Mouse (Mus musculus): ENCODE data around the gene Kdm4b.

Gene Kdm4b

DNA sequence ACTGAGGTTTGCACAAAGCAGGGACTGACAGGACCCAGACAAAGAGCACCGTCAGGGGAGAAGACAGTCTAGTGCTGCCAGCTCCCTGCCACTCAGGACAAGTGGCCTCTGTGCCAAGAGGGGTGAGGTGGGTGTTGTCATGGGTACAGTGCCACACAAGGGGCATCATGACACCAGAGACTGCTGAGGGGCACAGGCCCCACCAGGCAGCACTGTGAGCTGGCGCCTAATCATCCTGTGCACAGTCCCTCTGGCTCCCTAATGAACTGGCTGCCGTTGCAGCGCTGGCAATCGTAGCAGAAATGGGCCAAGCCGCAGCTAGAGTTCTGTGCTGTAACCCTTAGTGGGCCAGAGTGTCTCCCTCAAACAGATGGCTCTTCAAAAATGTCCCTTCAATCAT lies 54.4 kb downstream of the Kdm4b start:
- intact Hi-C loops (cut with DNase I) = no loop called here

DNA sequence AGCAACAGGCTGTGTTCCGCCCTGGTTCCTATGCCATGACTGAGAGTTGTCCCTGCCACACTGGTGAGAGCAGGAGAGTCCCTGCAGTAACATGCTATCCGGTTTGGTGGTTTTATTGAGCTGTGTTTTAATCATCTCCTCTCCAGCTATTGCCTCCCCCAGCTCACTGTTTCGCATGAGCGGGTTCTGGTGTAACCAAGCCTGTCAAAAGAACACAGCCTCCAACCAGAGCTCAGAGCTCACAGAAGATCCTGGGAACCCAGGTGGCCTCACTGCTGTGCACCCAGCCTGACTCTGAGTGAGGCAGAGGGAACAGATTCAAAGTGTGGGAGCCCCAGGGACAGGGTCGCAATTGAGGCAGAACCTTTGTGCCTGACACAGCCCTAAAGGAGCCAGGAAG lies 55.3 kb downstream of the Kdm4b start:
- intact Hi-C loops (cut with DNase I) = no loop called here

DNA sequence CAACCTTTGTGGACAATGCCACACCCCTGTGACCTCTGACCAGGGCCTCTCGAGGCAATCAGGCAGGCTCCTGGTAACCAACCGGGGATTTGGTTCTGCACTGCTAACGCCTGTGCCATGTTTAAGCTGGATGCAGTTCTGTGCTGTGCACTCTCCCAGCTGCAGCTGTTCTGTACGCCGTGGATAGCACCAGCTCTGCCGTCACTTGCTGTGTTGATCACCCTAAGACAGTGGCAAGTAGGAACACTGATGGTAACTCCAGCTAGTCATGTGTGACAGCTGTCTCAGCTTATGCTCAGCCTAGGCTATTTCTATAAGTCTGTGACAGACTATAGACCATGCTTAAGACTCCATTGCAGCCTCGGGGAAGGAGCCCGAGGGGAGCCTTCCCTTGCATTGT lies 57.1 kb downstream of the Kdm4b start:
- intact Hi-C loops (cut with DNase I) = no loop called here

DNA sequence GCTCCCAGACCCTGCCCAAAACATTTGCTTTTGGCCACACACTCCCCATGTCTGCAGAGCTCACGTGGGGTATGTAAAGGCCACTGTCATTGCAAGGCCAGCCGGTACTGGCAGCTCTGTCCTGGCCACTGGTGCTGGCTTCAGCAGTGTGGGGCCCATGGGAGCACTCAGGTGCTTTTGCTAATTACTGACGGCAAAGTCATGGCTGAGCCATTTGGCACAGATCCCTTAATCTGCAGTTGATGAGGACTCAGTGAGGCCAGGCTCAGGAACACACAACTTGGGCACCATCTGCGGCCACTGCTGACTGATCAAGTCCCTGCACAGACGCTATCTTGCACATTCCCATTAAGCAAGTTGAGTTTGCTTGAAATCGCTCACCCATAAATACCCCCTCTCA lies 59.0 kb downstream of the Kdm4b start:
- intact Hi-C loops (cut with DNase I) = no loop called here

DNA sequence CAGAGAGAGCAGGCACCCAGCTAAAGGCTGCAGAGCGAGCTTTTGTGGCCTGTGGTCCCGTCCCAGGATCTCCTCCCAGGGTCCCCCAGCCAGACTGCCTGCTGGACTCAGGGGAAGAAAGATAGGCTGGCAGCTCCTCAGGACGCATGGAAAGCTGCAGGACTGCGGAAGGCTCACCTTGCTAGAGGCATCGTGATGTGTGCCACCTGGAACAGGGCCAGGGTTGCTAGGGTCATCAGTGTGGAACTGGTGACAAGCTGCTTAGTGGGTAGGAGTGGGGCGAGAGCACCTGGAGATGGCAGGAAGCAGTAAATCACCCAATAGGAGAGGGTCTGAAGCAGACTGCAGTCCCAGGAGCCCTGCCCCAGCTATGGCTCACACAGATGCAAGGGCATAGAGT lies 61.8 kb downstream of the Kdm4b start:
- intact Hi-C loops (cut with DNase I) = no loop called here

DNA sequence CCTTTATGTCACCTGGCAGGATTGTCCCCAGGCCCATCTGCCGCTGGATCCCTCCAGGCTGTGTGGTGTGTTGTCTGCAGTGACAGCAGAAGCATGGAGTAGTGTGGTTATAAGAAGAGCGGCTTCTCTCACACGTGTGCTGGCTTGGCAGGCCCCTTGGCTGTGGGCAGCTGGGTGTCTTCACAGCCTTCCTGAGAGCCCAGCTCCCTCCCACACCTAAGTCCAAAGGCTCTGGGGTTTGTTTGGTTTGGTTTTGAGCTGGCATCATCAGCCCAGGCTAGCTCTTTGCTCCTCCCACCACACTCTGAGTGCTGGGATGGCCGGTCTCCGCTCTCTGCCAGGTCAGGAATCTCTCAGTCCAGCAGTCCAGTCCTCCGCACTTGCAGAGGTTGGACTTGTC lies 67.4 kb downstream of the Kdm4b start:
- intact Hi-C loops (cut with DNase I) = no loop called here

DNA sequence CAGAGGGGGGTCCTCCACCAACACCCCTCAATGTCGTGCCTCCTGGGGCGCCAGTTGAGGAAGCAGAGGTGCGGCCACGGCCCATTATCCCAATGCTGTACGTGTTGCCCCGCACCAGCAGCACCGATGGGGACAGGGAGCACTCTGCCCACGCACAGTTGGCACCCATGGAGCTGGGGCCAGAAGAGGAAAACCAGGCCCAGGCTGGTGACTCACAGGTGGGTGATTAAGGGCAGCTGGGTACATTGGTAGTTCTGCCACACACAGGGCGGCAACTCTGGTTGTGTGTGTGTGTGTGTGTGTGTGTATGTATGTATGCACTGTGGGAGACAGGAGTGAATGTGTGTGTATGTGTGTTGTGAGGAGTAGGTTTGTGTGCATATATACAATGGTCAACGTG lies 68.0 kb downstream of the Kdm4b start:
- intact Hi-C loops (cut with DNase I) = no loop called here

DNA sequence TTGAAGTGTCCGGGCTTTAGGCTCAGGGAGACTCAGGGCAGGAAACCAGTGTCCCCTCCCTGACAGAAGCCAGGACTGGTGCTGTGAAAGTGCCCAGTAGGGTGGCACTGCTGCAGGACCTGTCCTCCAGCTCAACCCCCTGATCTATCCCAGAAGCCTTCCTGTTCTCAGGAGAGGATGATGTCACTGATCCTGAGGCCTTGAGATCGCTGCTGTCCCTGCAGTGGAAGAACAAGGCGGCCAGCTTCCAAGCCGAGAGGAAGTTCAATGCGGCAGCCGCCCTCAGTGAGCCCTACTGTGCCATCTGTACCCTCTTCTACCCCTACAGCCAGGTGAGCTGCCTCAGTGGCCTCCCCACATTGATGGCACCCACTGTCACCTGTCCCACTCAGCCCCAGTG lies 70.2 kb downstream of the Kdm4b start:
- intact Hi-C loops (cut with DNase I) = no loop called here

DNA sequence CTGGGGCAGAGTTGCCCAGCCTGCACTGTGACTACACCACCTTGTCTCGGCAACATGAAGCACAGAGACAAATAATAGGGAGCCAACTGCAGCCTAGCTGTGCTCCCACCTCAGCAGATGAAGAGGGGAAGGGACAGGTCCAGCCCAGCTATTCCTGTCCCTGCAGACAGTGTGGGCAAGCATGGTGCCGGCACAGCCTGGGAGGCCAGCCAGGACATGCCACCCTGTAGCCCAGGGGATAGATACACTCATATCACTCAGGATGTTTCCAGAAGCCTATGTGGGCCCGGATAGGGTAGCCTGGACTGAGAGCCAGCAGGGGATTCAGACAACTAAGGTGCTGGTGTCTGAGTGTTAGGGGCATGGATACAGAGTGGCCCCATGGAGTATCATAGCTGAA lies 74.4 kb downstream of the Kdm4b start:
- intact Hi-C loops (cut with DNase I) = no loop called here

DNA sequence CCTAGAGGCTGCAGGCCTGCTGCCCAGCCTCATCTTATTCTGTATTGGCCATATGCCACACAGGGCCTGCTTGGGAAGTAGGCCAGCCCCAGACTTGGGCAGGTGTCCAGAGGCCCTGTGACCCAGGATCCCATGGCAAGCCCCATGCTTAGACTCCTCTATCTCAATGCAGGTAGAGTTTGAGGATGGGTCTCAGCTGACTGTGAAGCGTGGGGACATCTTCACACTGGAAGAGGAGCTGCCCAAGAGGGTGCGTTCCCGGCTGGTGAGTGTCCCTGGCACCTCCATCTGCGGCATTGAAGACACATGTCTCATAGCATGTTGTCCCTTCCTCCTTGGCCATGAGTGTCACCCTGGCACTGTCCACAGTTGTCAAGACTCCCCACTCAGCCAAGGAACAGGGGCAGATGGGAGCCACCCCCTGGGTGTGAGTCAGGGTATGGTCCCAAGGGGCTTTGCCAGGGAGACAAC lies 75.2 kb downstream of the Kdm4b start:
- intact Hi-C loops (cut with DNase I) = no loop called here

DNA sequence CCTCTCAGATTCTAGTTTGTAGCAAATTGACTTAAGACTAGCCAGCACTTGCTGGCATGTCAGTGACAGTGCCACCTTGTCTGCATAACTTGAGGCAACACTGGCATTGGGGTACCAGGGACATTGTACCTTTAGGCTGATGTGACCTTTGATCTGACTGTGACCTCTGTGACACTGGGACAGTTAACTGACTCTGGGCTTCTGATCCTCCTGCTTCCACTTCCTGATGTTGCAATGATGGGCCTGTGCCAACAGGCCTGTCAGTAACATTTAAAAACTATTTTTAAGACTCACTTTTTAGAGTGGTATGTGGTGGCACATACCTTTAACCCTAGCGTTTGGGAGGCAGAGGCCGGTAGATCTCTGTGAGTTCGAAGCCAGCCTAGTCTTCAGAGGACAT lies 79.5 kb downstream of the Kdm4b start:
- intact Hi-C loops (cut with DNase I) = no loop called here

DNA sequence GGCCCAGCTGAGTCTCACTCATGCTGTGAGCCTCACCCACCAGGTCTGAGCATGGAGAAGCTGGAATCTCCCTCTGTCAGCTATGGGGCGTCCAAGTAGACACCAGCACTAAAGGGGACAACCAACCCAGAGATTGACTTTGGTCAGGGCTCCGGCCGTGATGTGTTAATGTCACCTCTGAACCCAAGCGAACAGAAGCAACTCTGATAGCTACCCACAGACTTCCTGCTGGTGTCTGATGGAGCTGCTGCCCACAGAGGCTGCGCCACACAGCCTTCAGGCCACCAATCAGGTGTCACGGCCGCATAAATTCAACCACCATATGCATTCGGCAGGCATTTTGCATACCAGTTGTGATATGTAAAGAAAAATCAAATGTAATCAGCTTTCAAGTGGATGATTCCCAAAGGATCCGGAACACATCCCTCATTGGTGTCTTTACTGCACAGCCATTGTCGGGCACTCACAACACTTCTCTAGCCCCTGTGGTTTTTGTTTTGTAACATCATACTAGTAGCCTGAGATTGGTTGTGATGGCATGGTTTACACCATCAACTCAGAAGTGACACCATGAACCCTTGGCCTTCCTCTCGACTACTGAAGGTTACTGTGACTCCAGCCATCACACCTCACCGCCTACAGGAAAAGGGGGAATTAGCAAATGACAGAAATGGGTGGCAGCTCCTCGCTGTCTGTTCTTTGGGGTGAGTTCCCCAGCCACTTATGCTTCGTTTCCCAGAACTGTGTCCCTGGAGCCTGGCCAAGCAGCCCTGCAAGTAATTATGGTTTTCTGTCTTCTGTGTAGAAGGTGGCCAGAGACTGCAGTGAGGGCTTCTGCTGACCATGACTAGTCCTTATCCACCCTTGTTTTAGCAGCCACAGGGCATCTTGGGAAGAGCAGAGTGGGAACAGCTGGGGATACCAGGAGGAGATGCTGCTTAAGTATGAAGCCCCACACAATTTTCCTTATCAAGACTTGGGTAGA lies 80.3 kb downstream of the Kdm4b start:
- intact Hi-C loops (cut with DNase I) = no loop called here

DNA sequence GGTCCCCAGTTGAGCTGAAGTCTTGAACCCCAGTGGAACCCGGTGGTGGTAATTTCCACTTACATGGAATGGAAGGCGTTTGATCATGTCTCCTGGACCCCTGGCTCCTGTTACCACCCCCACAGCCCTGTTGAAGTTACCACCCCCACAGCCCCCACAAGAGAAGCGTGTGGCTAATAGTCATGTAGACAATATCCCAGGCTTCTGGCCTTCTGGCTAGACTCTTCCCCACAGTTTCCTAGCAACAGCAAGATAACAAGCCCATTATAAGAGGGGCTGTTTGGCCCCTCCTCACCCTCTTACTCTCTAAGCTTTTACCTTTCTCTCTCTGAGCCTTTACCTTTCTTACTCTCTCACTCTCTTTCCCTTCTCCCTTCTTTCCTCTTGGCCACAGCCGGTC lies 81.0 kb downstream of the Kdm4b start:
- intact Hi-C loops (cut with DNase I) = no loop called here

DNA sequence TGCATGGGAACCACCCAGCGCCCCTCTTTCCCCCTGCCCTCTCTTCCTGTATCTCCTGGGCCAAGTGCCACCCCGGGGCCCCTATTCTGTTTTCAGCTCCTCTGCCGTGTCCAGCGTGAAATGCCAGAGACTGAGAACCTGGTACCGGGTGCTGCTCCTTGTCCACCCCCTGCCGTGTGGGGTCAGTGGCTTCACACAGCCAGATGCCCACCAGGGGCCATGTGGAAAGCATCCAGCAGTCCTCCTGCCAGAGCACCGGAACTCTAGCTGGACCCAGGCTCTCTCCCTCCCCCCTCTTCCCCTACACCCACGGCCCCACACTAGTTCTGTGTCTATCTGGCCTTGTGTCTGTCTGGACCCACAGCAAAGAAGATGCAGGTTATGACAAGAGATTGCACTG lies 81.5 kb downstream of the Kdm4b start:
- intact Hi-C loops (cut with DNase I) = no loop called here

DNA sequence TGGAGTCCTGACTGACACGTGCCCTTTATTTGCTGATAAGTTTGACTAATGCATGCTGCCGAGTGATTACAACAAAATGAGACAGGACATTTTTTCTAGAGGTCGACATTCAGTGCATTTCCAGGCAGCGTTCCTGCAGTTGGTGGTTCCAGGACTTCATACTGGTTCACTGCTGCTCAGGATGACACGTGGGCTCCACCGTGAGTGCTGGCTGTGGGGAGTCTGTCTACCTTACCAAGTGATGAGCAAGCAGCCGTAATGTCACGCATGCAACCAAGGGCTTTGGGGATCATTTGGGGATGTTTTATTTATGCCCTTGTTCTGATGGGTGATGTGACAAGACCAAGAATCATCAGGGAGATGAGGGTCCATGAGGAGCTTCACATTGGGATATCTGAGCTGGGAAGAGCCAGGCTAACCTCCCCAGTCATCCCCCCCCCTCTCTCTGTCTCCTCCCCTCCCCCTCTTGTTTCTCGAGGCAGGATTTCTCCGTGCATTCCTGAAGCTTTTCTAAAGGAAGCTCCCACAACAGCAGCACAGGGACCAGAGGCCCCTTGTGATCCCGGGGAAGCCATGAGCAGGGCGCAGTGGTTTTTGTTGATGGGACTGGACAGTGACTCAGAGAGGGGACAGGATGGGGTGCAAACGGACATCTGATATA lies 83.2 kb downstream of the Kdm4b start:
- intact Hi-C loops (cut with DNase I) = no loop called here

DNA sequence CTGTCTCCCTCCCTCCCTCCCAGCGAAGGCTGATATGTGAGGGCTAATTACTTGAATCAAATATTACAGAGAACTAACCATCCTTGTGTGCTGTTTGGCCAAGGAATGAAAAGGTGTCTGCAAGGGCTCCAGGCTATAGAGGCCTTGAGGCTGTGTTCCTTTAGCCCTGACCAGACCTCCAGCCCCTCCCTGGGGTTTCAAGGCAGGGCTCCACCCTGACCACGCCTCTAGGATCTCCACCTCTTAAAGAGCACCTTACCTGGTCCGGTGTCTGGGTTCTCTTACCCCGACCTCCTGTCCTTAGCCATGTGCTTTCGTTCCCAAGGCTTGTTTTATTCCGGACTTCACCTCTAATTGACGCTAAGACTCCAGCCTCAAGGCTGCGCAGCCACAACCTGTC lies 83.9 kb downstream of the Kdm4b start:
- intact Hi-C loops (cut with DNase I) = no loop called here

DNA sequence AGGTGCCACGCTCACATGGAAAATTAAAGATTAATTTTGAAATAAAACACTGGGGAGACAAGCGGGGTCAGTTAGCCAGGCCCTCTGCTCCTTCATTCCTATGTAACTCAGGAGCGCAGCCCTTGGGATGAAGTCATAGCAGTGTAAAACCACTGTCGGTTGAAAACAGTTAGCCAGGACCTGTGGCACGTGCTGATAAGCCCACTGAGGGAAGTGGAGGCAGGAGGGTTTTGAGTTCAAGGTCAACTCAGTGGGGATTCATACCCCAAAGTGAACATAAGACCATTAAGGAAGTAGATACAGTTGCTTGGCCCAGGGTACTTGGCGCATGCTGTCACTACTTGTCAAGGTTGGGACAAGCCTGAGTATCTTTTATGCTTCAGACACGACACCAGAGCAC lies 85.6 kb downstream of the Kdm4b start:
- intact Hi-C loops (cut with DNase I) = no loop called here

DNA sequence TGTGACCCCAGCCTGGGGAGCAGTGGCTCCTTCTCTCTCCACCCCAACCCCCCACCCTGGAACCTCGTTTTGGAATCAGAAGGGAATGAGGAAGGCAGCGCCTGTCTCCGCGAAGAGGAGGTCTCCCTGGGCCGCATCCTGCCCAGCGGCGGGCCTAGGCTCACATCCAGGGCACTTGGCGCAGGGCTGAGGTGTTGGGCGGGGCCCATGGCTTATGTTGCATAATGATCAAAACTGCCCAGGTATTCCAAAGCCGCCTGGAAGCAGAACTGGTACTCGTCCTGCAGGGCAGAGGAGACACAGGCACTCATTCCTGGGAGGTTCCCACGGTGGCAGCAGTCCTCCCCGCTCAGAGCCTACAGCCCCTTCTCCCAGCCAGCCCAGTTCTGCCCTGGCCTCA lies 87.3 kb downstream of the Kdm4b start:
- intact Hi-C loops (cut with DNase I) = no loop called here

DNA sequence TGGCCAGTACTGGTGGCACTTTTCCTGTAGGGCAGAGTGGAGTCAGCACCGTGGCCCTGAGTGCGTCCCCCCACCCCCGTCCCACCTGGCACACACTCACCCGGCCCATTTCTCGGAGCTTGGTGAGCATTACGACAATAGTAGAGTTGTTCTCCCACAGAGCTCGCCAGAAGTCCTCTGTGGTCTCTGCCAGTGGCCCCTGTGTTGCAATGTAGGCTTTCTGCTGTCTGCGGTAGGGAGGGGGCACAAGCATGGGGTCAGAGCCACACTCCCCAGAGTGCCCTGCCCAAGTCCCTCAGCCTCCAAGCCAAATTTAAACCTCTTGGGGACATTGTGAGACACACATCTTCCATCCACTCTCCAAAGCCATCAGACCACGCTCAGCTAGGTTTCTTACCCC lies 88.9 kb downstream of the Kdm4b start:
- intact Hi-C loops (cut with DNase I) = no loop called here

DNA sequence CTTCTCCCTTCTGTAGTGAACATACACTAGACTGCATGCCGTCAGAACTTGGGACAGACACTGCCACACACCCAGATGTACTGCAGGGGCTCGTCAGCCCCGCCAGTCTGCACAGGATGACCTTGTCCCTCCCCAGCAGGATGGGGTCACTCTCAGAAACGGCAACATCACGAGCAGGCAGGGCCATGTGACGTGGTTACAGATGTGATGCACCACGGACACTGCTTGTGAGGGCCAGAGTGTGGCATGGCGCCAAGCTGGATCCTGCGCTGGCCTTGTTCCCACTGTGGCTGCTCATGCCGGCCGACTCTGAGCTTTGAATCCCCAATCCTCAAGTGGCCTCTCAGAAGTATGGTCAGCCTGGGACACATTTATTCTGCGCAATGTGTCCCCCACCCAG lies 92.4 kb downstream of the Kdm4b start:
- intact Hi-C loops (cut with DNase I) = no loop called here

DNA sequence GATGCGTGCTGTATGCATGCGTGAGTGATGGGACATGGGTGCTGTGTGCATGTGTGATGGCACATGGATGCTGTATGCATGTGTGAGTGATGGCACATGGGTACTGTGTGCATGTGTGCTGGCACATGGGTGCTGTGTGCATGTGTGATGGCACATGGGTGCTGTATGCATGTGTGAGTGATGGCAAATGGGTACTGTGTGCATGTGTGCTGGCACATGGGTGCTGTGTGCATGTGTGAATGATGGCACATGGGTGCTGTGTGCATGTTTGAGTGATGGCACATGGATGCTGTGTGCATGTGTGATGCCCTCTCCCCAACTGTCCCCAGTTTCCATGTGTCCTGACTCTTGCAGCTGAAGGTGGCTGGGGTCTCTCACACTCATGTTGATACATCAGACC lies 94.2 kb downstream of the Kdm4b start:
- intact Hi-C loops (cut with DNase I) = loop anchor here (10.0 kb wide), 1 partner anchor 135 kb away; the partner anchor contains the start of gene Gm20219

DNA sequence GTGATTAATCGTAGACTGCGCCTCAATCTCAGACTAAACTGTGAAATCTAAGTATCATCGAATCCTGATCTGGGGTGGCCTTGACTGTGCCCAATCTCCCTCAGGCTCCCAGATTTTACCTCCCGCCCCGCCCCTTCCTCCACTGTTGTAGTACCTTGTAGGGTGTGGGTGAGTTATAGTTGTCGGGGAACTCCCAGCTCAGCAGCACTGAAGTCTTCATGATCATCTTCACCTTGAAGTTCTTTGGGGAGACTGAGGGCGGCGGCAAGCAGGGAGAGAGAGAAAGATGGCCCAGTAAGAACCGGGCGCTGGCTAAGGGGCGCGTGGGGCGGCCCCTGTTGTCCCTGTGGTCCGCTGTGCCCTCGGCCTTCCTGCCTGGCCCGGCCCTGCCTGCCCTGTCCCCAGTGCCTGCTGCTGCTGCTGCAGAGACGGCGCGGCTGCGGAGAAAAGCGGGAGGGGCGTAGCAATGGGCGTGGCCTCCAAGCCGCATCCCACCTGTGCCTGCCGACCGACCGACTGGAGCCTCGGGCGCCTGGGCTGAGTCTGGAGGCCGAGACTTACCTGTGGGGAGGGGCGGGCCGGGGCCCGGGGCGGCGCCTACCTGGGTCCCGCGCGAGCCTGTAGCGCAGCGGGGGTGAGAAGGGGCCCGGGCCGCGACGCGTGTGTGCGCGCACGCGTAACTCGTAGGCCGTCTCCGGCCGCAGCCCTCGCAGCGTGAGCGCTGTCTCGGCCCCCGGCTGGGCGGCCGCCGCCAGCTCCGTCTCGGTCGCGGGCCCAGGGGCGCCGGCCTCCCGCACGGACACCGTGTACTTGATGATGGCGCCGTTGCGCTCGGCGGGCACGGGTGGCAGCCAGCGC lies 99.1 kb downstream of the Kdm4b start:
- intact Hi-C loops (cut with DNase I) = loop anchor here (5.0 to 10.0 kb wide), 2 partner anchors 57 to 130 kb away; partner anchors contain the start of gene Gm20219
